Mouse (Mus musculus) frontal cortex, adult (tissue): ENCODE results near the gene Adcy10.

Experiments used
- ATAC-seq: cut with Nextera tagmentation; 2 replicates; pipeline ENCODE4 v1.9.2; 2017; ENCODE audit warnings: mild to moderate bottlenecking, moderate library complexity, mixed read lengths; ENCODE audit not compliant: low TSS enrichment

Adcy10 gene

GRCm38 (mm10) chr1:165604203-165604602, 119.2 kb downstream of the Adcy10 start:
- ATAC-seq: no peak

DNA sequence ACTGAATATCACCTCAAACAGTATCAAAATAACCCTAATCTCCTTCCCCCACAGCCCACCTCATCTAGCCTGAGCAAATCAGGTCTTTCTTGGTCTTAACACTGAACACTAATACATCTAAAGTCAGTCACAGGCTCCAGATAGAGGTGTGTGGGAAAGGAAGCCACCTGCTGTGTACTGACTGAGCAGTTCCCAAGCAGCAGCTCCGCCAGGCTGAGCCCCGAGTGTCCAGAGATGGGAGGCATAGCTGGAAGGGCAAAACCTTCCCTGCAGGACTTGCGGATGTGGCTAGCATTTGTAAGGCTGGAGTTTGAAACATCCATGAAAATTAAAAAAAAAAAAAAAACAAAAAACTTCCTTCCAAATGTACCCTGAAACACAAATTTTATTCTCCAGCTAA, 120.1 kb downstream of the Adcy10 start:
- no peak for ATAC-seq

- peak; percentile 67 for ATAC-seq
Observed at GRCm38 (mm10) chr1:165605774-165606173, 120.8 kb downstream of the Adcy10 start.

GRCm38 (mm10) chr1:165608904-165609303, 123.9 kb downstream of the Adcy10 start:
- ATAC-seq: no peak

DNA sequence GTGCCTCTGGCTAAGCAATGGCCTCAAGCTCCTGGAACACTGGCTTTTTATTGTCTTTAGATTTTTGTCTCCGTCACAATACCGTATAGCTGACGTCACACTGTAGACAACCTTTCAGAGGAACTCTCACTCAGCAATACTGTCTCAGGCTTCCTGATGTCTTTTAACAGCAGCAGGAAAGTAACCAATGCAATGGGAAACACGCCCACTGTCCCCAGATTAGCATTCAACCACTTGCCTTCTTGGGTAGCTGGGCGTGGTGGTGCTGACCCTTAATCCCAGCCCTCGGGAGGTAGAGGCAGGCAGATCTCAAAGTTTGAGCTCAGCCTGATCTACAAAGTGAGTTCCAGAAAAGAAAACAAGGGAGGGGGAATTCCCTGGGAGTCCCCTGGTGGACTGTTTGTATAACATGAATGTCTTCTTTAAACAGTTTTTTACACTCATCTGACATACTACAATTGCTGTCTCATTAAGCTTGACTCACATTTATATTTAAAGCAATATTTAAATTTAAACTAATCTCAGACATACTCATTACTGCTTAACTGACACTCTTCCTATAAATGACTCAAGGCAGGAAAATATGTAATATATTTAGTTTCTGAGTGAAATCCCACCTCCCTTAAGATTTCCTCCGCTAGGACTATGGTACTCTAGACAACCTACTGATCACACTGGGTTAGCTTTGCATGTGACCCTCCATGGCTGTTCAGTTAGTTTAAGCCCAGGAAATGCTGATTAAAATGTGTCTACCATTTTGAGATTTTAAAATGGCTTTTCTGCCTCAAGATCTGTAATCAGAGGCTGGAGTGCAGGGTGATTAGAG, 124.7 kb downstream of the Adcy10 start:
- no peak for ATAC-seq

DNA sequence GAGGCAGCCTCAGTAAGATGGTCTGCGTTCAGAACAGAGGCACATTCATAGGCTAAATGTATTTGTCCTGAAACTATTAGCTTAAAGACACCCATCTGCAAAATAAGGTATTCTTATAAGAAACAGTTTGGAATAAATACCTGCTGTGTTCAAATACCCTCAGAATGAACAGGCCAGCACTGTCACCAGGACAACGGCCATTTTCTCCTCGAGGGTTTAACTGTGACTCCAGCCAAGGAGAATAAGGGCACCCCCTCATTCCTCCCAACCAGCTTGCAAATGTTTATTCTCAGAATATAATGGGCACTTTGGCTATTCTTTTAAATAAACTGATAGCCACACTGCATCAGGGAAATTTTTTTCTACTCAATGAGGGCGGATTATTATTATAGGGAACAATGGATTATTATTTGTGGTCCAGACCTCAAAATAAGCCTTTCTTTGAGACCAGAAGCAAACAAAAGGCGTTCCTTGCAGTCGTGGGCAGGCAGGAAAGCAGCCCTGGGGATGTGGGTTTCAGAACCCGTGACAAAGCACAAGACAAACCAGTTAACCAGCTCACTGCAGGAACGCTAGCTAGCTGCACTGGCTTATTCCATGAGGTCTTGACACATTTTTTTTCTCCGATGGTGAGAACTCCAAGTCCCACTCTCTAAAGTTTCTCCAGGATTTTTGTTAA, 125.5 kb downstream of the Adcy10 start:
- ATAC-seq: peak; percentile 69

DNA sequence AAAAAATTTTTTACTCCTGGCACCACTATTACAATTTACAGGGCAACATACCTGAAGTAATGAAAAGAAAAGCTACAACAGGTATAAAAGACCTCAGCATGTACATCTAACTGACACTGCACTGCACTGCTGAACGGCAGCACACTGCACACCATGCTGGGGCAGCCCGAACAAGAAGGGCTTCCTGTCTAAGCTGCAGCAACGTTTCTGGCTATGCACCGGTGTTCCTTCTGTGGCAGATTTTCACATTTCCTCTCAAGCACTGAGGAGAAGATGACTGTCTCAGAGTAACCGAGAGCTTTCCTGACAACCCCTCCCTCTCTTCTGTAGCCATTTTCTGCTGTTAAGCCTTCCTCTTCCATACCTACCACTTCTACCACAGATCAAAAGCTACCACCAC, 127.7 kb downstream of the Adcy10 start:
- ATAC-seq: no peak

DNA sequence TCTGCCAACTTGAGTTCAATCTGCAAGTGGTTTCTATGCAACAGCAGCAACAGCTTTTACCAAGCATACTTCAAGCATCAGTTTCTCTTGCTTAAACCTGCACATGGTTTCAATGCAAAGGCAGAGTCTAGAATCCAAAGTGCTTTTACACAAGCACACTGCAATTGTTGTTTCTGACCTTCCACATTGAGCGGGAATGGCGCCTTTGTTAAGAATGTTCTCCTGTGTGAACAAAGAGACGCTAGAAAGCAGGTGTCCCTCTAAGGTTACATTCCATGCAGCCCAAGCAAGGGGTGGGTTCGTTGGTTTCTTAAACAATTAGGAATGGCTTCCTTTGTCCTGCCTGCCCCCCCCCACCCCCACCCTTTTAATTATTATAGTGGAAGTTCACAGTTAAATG, 128.9 kb downstream of the Adcy10 start:
- no peak for ATAC-seq

DNA sequence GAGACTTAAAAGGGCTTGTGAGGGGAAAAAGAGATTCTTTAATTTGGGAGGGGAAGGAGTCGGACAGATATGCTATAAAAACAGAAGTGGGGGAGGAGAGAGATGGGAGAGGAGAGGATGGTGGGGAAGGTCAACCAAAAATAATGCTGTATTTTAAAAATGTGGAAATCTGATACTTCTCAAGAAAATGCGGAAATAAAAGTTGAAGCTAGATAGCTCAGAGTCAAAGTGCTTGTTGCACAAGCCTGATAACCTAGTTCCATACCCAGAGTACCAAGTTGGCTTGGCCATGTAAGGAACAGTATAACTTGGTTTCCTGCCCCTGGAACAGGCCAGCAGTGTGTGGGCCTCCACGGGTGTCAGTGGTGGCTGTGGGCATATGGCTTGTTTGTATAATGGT, 129.8 kb downstream of the Adcy10 start:
- no peak for ATAC-seq

- ATAC-seq: no peak
Observed at GRCm38 (mm10) chr1:165616652-165617051, 131.7 kb downstream of the Adcy10 start.

DNA sequence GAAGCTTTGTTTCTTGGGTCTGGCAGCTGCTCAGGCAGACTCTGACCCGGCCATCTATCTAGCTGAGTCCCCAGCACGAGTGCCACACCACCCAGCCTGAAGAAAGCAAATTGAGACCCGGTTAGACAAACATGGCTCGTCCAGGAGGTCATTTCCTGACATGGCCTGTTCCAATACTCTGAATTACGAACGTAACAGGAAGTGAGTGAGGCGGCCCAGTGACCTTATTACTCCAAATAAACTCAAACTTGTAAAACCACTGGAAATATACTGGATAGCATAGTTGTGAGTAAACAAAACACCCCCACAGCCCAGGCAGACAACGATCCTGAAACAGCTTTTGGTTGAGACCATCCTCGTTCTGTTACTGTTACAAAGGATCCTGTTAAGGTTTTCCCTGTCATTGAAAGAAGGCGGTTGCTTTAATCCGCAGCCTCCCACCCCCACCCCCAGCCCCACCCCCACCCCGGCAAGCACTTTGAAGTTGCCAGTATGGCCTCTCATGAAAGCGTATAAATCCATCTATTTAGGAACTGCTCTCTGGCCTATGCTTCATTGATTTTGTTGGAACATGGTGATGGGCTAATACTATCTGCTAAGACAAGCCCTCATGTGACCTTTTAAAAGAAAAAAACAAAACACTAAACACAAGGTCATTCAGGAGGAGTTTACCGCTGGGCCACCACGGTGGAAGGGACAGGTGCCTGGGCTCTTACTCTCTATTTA, 132.3 kb downstream of the Adcy10 start:
- no peak for ATAC-seq

DNA sequence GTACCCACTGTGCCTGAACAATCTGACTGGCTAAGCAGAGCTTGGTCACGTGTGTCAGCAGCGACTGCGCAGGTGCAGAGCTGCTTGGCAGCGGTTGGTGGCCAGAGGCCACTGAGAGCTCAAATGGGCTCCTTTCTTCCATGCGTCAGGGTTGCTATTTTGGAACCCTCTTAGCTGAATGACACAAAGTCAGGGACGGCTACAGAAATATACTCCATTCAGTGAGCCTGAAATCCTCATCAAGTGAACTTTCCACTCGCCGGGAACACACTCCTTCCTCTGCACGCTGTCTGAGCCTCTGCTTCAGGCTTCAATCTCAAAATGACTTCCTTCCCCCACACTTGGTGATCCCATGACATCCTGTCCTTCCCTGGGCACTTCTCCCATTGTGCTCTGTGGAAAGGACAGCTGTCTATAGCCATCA, 133.2 kb downstream of the Adcy10 start:
- peak; percentile 74 for ATAC-seq

DNA sequence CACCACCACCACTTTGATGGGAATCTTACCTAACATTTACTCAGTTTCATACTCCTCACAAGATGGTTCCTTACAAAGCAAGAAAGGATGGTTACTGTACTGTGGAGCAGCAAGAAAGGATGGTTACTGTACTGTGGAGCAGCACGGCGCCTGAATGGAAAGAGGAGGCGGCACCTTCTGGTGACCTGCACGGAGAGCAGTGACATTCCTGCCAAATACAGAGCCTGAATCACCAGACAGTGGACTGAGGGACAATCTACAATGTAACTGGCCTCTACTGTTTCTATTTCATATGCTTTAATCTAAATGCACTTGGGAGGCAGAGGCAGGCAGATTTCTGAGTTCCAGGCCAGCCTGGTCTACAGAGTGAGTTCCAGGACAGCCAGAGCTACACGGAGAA, 140.1 kb downstream of the Adcy10 start:
- ATAC-seq: no peak

GRCm38 (mm10) chr1:165625896-165626295, 140.9 kb downstream of the Adcy10 start:
- no peak for ATAC-seq
